ENCODE assay signal across 8 mouse cellular contexts in the genomic region with DNA sequence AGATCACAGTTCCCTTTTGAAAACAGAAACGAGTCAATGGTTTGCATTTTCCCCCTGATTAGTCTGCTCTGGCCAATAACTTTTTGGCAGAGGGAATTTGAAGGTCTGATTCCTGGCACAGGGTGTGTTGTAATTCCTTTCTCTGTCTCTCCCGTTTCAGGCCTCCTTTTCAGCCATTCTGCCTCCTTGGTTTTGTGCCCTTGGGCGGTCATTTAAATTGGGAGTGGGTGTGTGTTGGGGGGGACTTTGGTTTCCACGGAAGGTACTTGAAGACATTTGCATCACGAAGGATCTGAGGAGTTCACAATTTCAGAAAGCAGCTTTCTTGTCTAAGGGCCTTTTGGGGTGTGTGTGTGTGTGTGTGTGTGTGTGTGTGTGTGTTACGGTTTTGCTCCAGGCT. TPM values are rescaled to one million over a fixed set of nuclear protein-coding genes. Genes with fewer than 3 reads are reported as not detected.
A peak's percentile ranks its signal among the peaks of the same experiment; 100 is the strongest.
DNase-seq lines count a peak whose midpoint lies in the region; ATAC-seq and TF ChIP-seq lines count a peak whose summit lies in the region.

No protein-coding gene starts in this region.

- H3K4me3 ChIP-seq in heart, embryonic 14.5 days (ENCODE audit: control insufficient read depth in 1 of 2, insufficient read depth in 1 of 2, low read depth in 1 of 2, low read length in 2 of 2): peak overlapping the region; percentile 51 to 67; a peak in 3 of 4 replicates
- no peak overlapping the region for H3K4me3 ChIP-seq in heart, adult 2 months
- peak overlapping the region; percentile 75 for H3K4me3 ChIP-seq in hindbrain, embryonic 12.5 days
- peak overlapping the region; percentile 80 for H3K4me3 ChIP-seq in midbrain, embryonic 10.5 days

- intact Hi-C loops in heart, adult 2 months (cut with DNase I): loop anchor here (5.0 kb wide), 2 partner anchors 236 to 261 kb away; no protein-coding TSS in a partner anchor

- H3K9me3 ChIP-seq in heart, embryonic 14.5 days (ENCODE audit: control insufficient read depth, low read length): no peaks in the 10 kb centered on the region
- no peaks in the 10 kb centered on the region for H3K9me3 ChIP-seq in hindbrain, embryonic 12.5 days (replicated peaks)
- H3K9me3 ChIP-seq in midbrain, embryonic 10.5 days (replicated peaks): no peaks in the 10 kb centered on the region

- 48% methylated on average over 6 of the region's 6 CpGs for WGBS in heart, embryonic 14.5 days
- WGBS in heart, adult 2 months: 50% methylated on average over 6 of the region's 6 CpGs
- WGBS in hindbrain, embryonic 12.5 days: 30% methylated on average over 6 of the region's 6 CpGs
- WGBS in midbrain, embryonic 10.5 days: 35% methylated on average over 6 of the region's 6 CpGs

- no peak for DNase-seq in heart, adult 2 months
- DNase-seq in Muller cell, postnatal 12 days (ENCODE audit: inconsistent ontology term): peak; percentile 9
- DNase-seq in midbrain, embryonic 10.5 days (ENCODE audit: low spot score): no peak
- DNase-seq in T-cell, adult 2 months (ENCODE audit: low spot score): no peak
- DNase-seq in layer of hippocampus, adult 8-10 months (ENCODE audit: low spot score in 2 of 2): no peak
- DNase-seq in right cerebral cortex, postnatal 36 days (ENCODE audit: low spot score in 2 of 2): no peak

- TF ChIP-seq POLR2A in heart, adult 2 months (IDR thresholded peaks at IDR 0.05; ENCODE audit: insufficient read depth, low read depth, low read length): no peak

- H3K9ac ChIP-seq in heart, embryonic 14.5 days (ENCODE audit: low read length): no peak overlapping the region; the same call in 1 of the 2 replicates
- no peak overlapping the region for H3K9ac ChIP-seq in heart, adult 2 months (ENCODE audit: low read depth, low read length)
- peak overlapping the region; percentile 80 for H3K9ac ChIP-seq in hindbrain, embryonic 12.5 days

- H3K79me2 ChIP-seq in heart, adult 2 months (replicated peaks; ENCODE audit: control insufficient read depth, insufficient read depth, low read length): no peaks in the 10 kb centered on the region

- no peak for TF ChIP-seq EP300 in heart, adult 2 months (IDR thresholded peaks at IDR 0.05; ENCODE audit: insufficient read depth, low read depth, low read length)

- no peak overlapping the region for H3K27ac ChIP-seq in heart, embryonic 14.5 days (replicated peaks in 1 of 2; ENCODE audit: control insufficient read depth in 1 of 2, insufficient read depth in 1 of 2, low read depth in 2 of 2, low read length in 2 of 2)
- H3K27ac ChIP-seq in heart, adult 2 months: no peak overlapping the region
- H3K27ac ChIP-seq in hindbrain, embryonic 12.5 days: no peak overlapping the region
- no peak overlapping the region for H3K27ac ChIP-seq in midbrain, embryonic 10.5 days (replicated peaks)

- H3K4me2 ChIP-seq in heart, embryonic 14.5 days (ENCODE audit: low read length): peak overlapping the region; percentile 100
- peak overlapping the region; percentile 96 for H3K4me2 ChIP-seq in hindbrain, embryonic 12.5 days (replicated peaks)

- no peaks in the 10 kb centered on the region for H3K36me3 ChIP-seq in heart, embryonic 14.5 days (ENCODE audit: control insufficient read depth, insufficient read depth, low read length)
- no peaks in the 10 kb centered on the region for H3K36me3 ChIP-seq in heart, adult 2 months (ENCODE audit: control insufficient read depth, insufficient read depth, low read length)
- no peaks in the 10 kb centered on the region for H3K36me3 ChIP-seq in hindbrain, embryonic 12.5 days
- no peaks in the 10 kb centered on the region for H3K36me3 ChIP-seq in midbrain, embryonic 10.5 days

- peaks cover 16% of the 10 kb centered on the region for H3K27me3 ChIP-seq in heart, embryonic 14.5 days (ENCODE audit: control insufficient read depth, insufficient read depth, low read length)
- H3K27me3 ChIP-seq in heart, adult 2 months (ENCODE audit: control insufficient read depth, insufficient read depth, low read length): peaks cover 2% of the 10 kb centered on the region; the same call in 1 of the 2 replicates
- no peaks in the 10 kb centered on the region for H3K27me3 ChIP-seq in hindbrain, embryonic 12.5 days
- H3K27me3 ChIP-seq in midbrain, embryonic 10.5 days (ENCODE audit: low read depth, poor library complexity, severe bottlenecking): peaks cover 64% of the 10 kb centered on the region

- no peak for TF ChIP-seq CTCF in heart, adult 2 months (IDR thresholded peaks at IDR 0.05)

- no peak for ATAC-seq in heart, embryonic 14.5 days (ENCODE audit: insufficient number of reproducible peaks, insufficient read depth, low FRiP score, low read depth)
- no peak for ATAC-seq in hindbrain, embryonic 12.5 days (ENCODE audit: low FRiP score)

- H3K4me1 ChIP-seq in heart, embryonic 14.5 days (ENCODE audit: control insufficient read depth in 2 of 2, insufficient read depth in 2 of 2, low read length in 2 of 2): peaks cover 4 to 8% of the 10 kb centered on the region in 2 experiments; a peak in 3 of 4 replicates
- no peaks in the 10 kb centered on the region; the same call in none of the 2 replicates for H3K4me1 ChIP-seq in heart, adult 2 months (ENCODE audit: control insufficient read depth, insufficient read depth, low read length)
- peaks cover 21% of the 10 kb centered on the region for H3K4me1 ChIP-seq in hindbrain, embryonic 12.5 days
- H3K4me1 ChIP-seq in midbrain, embryonic 10.5 days: peaks cover 44% of the 10 kb centered on the region

RNA-seq across cellular contexts. Expression of gene Kit, which starts 2.0 kb away (rescaled TPM):
- polyA plus RNA-seq in heart, embryonic 14.5 days (2014; fragmentation: Nextera tagmentation; extraction: Ambion mirVana): 13.1 TPM in 2 replicates
- total RNA-seq in heart, adult 2 months (2021): 1 to 10 TPM; 2.2 to 2.8 TPM
- 5.4 and 7.0 TPM in 2 replicates for polyA plus RNA-seq in heart, adult 2 months (2012; rRNA removed)
- polyA plus RNA-seq in hindbrain, embryonic 12.5 days (2016; fragmentation: Nextera tagmentation; extraction: Ambion mirVana): 41.6 and 46.1 TPM in 2 replicates
- polyA plus RNA-seq in midbrain, embryonic 10.5 days (2016; fragmentation: Nextera tagmentation; extraction: Ambion mirVana): 21.0 and 23.8 TPM in 2 replicates
- 10 to 100 TPM; 70.5 to 88.4 (median 75.1) TPM for total RNA-seq in layer of hippocampus, adult 8-10 months (2022)
